Mouse (Mus musculus) common myeloid progenitor, adult 5-6 weeks (primary cell): Measurements from ENCODE around the gene Ptpn7. TPM values are rescaled to one million over a fixed set of nuclear protein-coding genes. Genes with fewer than 3 reads are reported as not detected.

Experiments used
- ATAC-seq: replicated peaks from 2 replicates; pipeline ENCODE4 v1.8.0; 2016; ENCODE audit warnings: low read depth, mild to moderate bottlenecking, moderate TSS enrichment, inconsistent platforms; ENCODE audit not compliant: poor library complexity, severe bottlenecking
- total RNA-seq: library from RNA; stranded (forward); fragments of 200-1000, 187-1606 nt; gene quantifications from 2 replicates; pipeline ENCODE4 v1.2.3, GENCODE M21; 2017

The Ptpn7 gene
- total RNA-seq, 1 experiment from 2014 or later: 105 TPM

GRCm38 (mm10) chr1:135126443-135127027, 6.0 kb upstream of the Ptpn7 start:
- ATAC-seq: no peak

GRCm38 (mm10) chr1:135128011-135128441, 4.5 kb upstream of the Ptpn7 start:
- ATAC-seq: no peak

GRCm38 (mm10) chr1:135128986-135129385, 3.5 kb upstream of the Ptpn7 start:
- ATAC-seq: no peak

- ATAC-seq: no peak
These were observed 2.8 kb upstream of the Ptpn7 start for GRCm38 (mm10) chr1:135129543-135130183.

GRCm38 (mm10) chr1:135130376-135131018, 2.0 kb upstream of the Ptpn7 start:
- no peak for ATAC-seq

GRCm38 (mm10) chr1:135131034-135131433, 1.5 kb upstream of the Ptpn7 start:
- peak; percentile 52 for ATAC-seq

- no peak for ATAC-seq
These were observed 940 bp upstream of the Ptpn7 start for GRCm38 (mm10) chr1:135131560-135131959.

GRCm38 (mm10) chr1:135132893-135133369, 431 bp downstream of the Ptpn7 start:
- ATAC-seq: peak; percentile 23

- no peak for ATAC-seq
These were observed 1.4 kb downstream of the Ptpn7 start for GRCm38 (mm10) chr1:135133678-135134435.

- ATAC-seq: no peak
These were observed 2.7 kb downstream of the Ptpn7 start for GRCm38 (mm10) chr1:135135111-135135787.

GRCm38 (mm10) chr1:135136500-135136899, 4.0 kb downstream of the Ptpn7 start:
- peak; percentile 27 for ATAC-seq

- ATAC-seq: no peak
These were observed 7.4 kb downstream of the Ptpn7 start for GRCm38 (mm10) chr1:135139906-135140305.

- no peak for ATAC-seq
These were observed 10.0 kb downstream of the Ptpn7 start for GRCm38 (mm10) chr1:135142452-135142851.

- ATAC-seq: no peak
These were observed 11.4 kb downstream of the Ptpn7 start for GRCm38 (mm10) chr1:135143940-135144339.

GRCm38 (mm10) chr1:135146077-135146945, 13.8 kb downstream of the Ptpn7 start, which contains the start of gene Arl8a:
Arl8a (plus strand) TSS chr1:135146824.
- peak; percentile 45 for ATAC-seq

- ATAC-seq: peak; percentile 73
These were observed 14.6 kb downstream of the Ptpn7 start for GRCm38 (mm10) chr1:135146946-135147701.

- ATAC-seq: peak; percentile 74
These were observed 15.2 kb downstream of the Ptpn7 start for GRCm38 (mm10) chr1:135147702-135148058.

- no peak for ATAC-seq
These were observed 16.0 kb downstream of the Ptpn7 start for GRCm38 (mm10) chr1:135148476-135148875.
